Mouse (Mus musculus): Measurements from ENCODE around the gene Scyl1.
A peak's percentile ranks its signal among the peaks of the same experiment; 100 is the strongest.

Gene Scyl1

DNA sequence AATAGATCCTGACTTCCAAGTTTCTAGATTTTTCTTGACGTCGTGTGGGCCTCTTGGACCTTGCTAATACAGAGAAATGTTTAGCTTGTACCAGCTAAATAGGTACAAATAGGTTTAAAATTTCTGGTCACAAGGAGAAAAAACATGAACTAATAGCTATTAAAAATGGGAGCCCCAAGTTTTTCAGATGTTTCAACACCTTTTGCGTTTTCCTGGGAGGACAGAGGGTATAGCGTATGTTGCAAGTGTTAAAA is 31.5 kb upstream of the Scyl1 start:
- DNase-seq = no peak

DNA sequence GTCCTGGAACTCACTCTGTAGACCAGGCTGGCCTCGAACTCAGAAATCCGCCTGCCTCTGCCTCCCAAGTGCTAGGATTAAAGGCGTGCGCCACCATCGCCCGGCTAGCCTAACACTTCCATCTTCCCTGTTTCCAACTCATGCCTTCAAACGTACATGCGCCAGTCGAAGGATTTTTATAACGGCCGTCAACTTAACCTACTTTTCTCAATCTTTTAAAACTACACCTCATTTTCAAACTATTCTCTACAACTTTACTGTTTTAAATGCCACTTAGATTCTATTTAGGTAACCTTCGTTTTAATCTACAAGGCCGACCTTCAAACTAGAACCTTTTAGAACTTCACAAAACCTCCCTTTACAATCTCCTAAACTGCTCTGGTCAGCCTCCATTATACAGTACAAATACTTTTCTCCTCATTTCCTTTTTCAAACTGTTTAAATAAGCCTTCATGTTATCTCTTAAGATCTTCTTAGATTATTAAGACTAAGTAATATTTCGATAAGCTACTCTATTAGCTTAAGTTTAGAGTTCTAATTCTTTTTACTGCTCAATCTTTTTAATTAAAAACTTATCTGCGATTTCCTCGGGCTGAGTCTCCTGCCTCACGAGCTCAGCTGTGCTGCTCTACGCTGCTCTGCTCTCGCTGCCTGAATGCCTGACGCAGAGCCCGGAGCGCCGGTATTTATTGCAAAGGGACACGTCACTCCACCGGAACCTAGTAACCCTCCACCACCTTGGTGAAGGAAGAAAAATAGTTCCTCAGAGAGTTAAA is 31.0 kb upstream of the Scyl1 start:
- peak; percentile 96 for DNase-seq

DNA sequence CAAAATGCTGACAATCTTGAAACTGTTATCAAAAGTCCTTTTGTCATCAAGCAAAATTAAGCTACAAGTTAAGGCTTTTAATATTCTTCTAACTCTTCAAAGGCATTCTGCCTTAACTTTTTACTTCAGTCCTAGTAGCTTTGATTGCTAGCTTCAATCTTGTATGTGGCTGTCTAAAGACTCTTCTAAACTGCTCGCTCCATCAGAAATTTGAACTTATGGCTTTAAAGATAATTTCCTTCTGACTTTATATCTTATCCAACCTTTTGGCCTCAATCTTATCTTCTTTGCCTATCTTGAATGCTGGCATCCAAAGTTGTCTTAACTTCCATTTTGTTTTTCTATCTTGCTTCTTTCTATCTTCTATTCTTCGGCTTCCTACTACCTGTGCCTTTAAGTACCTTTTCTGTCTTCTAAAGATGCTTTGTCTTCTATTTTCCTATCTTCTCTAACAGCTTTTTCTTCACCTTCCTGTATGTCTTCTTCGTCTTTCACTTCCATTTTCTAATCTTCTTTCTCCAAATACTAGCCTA is 30.3 kb upstream of the Scyl1 start:
- DNase-seq = no peak

DNA sequence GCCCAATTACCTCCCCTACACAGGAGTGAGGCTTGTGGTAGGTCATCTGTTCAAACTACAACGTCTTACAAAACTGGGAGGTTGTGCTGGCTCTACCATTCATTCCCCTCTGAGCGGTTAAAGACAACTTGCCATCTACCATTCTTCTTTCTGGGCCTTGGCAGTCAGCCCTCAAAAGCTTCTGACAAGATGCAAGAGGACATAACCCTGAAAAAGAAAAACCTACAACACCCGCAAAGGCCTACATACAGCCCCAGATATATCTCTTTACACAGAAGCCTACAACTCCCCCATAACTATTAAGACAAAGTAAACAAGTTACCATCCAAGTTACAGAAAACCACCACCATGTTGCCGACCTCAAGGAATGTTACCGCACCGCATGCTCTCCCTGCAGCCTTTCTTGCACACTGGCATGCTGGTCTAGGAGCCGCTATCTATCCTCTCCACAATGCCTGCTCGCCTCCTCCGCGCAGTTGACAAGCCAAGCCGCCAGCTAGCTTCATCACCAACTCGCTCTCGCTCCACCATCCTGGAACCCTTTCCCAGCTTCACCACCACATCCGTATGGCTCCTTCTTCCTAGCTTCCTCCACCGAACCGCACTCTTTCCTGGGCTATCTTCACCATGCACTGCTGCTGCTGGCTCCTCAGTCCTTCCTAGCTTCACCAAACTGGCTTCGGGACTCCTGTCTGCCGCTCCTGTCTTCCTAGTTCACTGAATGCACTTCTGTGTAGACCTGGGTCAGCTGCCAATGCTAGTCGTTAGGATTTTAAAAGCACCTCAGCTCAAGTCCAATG is 29.6 kb upstream of the Scyl1 start:
- DNase-seq = no peak

DNA sequence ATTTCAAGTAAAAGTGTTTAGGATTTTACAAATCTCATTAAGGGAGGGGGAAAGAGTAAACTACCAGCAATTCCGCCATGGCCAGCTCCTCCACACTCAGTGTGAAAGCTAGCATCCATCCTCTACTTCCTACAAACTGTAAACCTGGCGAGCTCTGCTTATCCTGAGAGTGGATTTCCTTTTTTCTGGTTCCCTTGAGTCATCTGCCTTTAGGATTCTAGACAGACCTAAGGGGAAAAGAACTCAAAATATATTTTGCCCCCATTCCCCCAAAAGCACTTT is 29.1 kb upstream of the Scyl1 start:
- DNase-seq = no peak

DNA sequence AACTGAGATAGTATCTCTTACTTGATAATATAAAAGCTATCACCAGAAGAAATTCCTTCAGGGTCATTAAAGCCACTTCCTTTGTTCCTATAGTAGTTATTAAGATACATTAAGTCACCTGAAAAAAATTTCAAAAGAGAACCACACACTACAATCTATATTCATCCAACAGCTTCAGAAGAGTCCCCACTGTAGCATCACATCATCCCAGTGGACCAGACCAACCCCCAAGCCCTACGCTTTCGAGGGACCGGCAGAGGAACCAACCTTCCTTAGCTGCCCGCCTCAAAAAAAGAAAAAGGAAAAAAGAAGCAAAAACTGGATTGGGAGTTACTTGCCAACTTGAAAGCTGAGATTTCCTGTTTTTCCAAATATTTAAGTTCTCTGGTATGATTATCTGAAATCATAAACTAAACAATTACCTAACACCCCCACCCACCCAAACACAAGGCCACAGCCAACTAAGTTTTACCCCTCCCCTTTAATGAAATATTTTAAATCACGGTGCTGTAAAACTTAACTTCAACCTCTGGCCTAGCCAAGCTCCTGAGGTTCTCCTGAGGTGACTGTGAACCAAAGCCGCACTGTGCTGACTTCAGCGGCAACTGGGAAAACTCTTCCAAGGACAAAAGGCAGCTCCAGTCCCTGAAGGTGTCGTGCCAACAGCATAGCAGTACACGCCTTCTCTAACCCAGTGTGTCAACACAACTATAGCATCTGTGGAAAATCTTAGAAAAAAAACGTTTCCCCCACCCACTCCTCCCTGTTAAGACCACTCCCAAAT is 28.5 kb upstream of the Scyl1 start:
- DNase-seq = no peak

DNA sequence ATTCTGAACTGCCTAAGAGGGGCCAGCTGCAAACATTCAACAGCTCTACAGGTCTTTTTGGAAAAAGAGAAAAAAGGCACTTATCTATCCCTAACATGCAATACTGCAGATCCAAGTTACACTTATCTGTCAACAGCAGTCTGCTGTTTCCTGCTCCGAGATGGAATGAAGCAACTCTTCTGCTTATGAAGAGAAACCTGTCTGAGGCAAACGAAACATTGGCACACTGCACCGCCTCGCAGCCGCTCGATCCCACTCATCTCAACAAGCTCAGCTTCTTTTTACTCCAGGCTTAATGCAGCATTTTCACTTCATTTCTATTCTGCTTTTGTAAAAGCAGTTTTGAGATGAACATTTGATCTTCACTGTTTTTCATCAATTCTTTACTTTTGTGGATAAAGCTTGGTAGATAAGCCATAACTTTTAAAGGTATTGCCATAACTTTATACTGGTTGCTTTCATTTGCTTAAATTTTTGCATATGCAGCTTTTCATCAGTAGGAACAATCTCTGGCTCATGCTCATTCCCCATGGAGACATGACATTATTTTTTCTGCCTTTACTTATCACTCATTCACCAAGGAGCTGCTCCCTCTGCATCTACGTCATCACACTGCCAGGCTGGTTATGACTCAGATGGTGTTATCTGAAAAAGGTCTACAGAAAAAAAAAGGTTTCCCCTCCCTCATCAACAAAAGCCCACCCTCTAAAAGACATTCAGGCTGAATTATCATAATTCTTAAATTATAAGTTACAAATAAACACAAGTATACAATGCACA is 27.7 kb upstream of the Scyl1 start:
- peak; percentile 34 for DNase-seq

DNA sequence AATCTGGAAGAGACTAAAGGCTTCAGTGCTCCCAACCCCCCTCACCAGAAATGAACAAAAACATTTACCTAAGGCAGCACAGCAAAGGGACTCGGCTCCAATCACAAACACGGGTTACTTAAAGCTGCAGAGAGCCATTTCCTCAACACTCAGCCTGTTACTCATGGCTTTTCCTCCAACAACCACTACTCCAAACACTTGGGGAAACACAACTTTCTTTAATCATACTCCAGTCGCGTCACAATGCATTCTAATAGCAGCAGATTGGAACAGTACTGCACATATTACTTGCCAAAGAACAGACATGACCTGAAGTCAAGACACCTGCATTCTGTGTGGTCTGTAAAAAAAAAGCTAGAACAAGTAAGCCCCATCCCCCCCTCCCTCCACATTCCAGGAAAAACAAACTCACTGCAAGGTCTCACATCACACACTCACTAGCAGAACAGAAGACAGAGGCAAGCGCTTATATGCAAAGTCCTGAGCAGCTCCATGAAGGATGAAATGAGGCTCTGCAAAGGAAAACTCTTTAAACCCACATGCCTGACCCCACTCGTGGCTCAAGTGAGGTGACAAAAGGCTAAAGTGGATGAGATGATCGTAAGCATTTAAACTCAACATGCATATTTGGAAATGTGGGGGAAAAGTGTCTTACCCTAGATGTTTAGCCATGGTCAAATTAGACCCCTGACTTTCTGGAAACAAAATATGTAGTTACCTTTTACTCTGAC is 26.3 kb upstream of the Scyl1 start:
- DNase-seq = peak; percentile 24

DNA sequence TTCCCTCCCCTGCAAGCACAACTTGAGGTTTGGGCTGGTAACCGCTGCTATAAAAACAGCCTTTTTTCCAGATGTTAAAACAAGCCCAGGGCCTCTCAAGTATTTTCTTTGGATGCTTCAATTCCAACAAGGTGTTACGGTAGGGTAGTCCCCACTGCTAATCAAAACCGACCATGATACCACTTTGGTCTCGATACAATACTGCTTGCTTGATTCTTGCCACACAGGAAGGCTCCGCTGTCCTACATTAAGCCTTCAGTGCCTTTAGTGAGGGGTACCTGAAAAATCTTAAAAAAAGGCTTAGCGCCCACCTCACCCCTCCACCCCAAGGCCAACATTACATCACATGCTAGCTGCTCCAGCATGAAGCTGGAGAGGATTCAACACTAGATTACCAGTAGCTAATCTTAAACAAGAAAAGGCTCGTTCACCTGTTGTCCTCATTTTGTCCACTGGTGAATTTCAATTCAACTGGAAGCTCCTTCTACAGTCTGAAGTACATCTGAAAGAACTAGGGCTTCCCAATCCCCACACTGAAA is 25.4 kb upstream of the Scyl1 start:
- DNase-seq = no peak

DNA sequence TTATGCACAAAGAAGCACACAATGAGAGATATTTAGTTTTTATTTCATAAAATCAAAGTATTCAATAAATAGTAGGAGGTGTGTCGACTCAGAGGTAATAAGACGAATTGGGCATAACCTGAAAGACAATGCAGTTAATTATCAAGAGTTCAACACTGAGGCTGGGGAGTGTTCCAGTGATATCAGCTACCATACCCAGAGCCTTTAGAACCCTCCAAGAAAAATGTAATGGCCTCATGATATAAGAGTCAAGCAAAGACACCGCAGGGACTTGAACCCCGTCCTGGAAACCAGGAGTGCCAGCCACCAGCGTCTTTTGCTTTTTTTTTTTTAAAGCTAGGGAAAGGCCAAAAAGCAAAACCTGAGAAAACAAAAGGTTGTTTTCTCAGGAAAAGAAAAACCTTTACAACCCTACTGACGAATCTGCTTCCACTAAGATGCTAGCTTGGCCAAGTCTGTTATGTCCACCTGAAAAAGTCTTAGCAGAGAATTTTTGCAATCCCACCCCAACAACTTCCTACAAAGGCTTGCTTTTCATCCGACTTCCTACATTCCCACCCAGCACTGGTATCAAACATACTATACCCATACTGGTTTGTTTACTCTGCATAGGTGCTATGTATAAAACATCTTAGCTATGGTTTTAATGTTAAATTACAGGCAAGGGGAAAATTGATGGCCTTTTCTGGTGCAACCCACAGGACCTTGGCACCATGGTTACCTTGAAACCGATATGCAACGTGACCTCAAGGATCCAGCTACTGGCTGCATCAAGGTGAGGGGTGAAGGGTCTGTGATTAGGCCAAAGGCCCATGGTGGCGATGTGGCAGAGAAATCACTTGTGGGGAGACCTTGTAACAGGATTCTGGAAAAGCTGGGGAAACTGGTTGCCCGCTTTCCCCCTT is 24.7 kb upstream of the Scyl1 start:
- DNase-seq = peak; percentile 30

DNA sequence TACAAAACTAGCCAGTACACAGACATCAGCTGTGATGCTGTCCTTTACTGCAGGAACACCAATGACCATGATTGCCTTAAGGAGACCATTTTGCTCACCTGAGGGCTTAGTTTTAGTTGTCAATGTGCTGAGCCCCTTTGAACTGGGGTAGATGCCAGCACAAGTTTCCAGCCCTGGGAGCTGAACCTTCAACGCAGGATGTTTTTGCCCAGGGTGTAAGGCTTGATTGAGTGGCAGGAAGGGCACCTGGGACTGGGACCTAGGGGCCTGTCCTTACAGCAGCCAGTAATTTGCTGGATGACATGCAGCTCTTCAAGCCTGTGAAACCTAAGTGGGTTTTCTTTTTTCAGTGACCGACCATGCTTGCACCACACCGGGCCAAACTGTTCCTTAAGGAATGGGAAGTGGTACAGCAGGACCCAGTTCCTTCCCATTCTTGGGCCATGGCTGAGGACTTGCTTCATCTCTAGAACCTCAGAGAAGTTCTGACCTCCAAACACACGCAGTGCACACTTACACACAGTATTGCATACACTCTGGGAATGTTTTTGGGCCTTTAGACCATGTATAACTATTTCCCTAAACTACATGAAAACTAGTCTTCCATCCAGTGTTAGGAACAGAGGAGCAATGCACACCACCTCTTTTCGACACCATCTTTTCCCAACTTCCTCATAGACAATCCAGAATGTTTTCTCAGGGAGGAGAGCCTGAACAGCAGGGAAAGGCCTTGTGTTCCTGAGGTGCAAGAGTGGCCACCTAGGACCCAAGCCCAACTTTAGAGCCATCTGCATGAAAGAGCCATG is 23.8 kb upstream of the Scyl1 start:
- DNase-seq = peak; percentile 50

DNA sequence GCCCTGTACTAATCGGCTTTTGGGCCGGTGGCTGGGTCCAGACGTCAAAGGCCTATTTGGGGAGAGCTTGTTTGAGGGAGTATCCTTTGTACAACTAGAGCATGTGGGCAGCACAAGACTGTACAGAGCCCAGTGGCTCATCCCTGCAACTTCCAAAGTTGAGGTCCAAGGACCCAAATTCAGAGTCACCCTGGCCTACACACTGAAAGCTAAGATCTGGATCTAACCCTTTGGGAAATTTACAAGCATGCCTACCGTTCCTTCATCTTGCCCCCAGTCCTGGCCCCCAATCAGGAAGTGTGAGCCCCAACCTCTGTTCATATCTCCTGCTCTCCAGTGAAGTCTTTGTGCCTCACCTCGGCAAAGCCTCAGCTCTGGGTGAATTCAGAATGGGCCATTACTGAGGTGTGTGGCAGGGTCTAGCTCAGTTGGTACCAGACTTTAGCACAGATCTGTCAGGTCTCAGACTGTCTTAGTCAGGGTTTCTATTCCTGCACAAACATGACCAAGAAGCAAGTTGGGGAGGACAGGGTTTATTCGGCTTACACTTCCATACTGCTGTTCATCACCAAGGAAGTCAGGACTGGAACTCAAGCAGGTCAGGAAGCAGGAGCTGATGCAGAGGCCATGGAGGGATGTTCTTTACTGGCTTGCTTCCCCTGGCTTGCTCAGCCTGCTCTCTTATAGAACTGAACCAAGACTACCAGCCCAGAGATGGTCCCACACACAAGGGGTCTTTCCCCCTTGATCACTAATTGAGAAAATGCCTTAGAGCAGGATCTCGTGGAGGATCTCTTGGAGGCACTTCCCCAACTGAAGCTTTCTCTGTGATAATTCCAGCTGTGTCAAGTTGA is 22.9 kb upstream of the Scyl1 start:
- DNase-seq = peak; percentile 32

DNA sequence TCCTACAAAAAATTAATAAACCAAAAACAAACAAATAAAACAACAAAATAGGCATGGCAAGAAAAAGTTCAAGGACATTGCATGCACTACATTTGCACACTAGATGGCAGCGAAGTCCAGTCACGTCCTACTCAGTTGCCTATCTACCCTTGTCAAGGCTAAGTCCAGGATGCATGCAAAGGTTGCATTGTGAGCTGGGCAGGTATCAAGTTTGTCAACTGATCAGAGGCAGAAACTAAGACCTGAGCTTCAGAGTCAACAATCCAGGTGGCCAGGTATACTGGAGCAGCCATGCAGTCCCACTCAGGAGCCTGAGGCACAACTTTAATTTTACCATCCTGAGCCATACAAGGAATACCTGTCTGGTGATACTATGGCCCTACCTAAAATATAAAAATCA is 21.9 kb upstream of the Scyl1 start:
- DNase-seq = peak; percentile 77

DNA sequence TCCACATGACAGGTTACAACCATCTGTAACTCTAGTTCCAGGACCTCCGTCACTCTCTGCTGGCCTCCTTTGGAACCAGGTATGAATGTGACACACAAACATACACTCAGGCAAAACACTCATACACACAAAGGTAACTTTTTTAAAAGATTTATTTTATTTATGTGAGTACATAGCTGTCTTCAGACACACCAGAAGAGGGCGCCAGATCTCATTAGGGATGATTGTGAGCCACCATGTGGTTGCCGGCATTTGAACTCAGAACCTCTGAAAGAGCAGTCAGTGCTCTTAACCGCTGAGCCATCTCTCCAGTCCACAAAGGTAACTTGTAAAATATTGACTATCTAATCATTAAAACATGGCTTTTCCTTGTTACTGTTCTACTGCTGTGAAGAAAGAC is 20.1 kb upstream of the Scyl1 start:
- no peak for DNase-seq

DNA sequence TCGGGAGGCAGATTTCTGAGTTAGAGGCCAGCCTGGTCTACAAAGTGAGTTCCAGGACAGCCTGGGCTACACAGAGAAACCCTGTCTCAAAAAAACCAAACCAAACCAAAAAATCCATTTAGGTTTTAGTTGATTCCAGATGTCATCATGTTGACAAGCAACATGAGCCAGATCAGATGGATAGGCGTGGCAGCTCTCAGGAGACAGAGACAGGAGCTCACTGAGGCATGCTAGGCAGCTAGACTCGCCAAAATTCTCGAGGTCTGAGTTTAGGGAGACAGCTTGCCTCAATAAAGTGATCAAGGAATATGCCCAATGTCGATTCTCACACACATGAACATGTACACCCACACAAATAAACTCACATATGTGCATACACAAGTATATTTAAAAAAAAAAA is 17.8 kb upstream of the Scyl1 start:
- DNase-seq = no peak

DNA sequence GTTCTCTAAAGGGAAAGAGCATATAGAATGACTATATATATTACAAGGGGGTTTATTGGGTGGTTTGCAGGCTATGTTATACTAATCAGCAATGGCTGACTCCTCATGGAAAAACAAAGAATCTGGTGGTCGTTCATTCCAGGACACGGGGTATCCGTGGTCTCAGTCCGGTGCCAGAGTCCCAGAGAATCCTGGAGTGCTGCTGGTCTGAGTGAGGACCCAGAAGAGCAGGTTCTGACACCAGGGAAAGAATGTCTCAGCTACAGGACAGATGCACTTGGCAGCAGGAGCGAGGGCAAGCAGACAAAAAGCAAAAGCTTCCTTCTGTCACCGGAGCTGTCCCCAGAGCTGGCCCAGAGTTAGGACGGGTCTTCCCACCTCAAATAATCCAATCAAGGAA is 17.4 kb upstream of the Scyl1 start:
- no peak for DNase-seq

DNA sequence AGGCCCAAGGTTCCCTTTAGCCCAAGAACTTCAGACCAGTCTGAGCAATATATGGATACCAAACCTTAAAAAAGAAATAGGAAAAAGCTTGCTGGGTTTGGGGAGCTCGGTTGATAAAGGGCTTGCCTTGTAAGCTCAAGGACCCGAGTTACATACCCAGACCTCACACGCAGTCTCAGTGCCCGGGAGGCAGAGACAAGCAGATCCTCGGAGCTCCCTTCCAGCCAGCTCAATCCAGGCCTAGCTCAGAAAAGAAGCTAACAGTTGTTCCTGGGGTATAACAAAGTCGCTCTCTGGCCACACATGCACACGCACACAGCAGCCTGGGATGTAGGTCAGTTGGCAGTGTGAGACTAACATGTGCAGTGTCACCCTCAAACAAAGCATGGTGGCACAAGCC is 16.7 kb upstream of the Scyl1 start:
- DNase-seq = no peak

DNA sequence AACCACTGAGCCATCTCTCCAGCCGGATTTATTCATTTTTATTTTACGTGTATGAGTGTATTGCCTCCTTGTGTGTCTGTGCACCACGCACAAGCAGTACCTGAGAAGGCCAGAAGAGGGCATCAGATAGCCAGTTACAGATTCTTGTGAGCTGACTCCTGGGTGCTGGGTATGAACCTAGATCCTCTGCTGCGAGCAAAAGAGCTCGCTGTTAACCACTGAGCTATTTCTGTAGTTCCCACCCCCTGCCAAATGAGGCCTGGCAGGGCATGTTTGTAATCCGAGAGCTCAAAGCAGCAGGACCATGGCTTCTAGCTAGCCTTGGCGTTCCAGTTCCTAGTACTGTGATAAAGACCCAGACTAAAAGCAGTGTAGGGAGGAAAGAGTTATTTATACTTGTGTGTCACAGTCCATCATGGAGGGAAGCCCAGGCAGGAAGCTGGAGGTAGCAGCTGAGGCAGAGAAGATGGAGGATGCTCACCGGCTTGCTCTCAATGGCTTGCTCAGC is 16.0 kb upstream of the Scyl1 start:
- DNase-seq = peak; percentile 81
